Mouse (Mus musculus) midbrain, embryonic 12.5 days (tissue): ENCODE measurements around the gene Sspn. TPM values are rescaled to one million over a fixed set of nuclear protein-coding genes. Genes with fewer than 3 reads are reported as not detected.

Experiments used
- ATAC-seq: fragments of 200-750 bp; cut with Nextera tagmentation; 2 replicates; pipeline ENCODE4 v1.8.0; 2017; ENCODE audit warnings: low read depth, moderate TSS enrichment, moderate library complexity; ENCODE audit not compliant: low FRiP score
- H3K27ac ChIP-seq: fragments of 300-500 bp; sonication (generic); replicated peaks from 2 replicates; pipeline ENCODE4 v1.5.1; 2016; ENCODE audit warnings: mild to moderate bottlenecking
- H3K27me3 ChIP-seq: fragments of 300-500 bp; sonication (generic); 2 replicates; pipeline ENCODE4 v1.6.1; 2016; ENCODE audit warnings: mild to moderate bottlenecking
- H3K36me3 ChIP-seq: fragments of 300-500 bp; sonication (generic); 2 replicates; pipeline ENCODE4 v1.6.1; 2016
- H3K4me1 ChIP-seq: fragments of 300-500 bp; sonication (generic); 2 replicates; pipeline ENCODE4 v1.6.1; 2016
- H3K4me2 ChIP-seq: fragments of 300-500 bp; sonication (generic); replicated peaks from 2 replicates; pipeline ENCODE4 v1.6.1; 2016; ENCODE audit warnings: mild to moderate bottlenecking, moderate library complexity
- H3K4me3 ChIP-seq: fragments of 300-500 bp; sonication (generic); 2 replicates; pipeline ENCODE4 v1.5.1; 2016; ENCODE audit warnings: mild to moderate bottlenecking
- H3K9ac ChIP-seq: fragments of 300-500 bp; sonication (generic); replicated peaks from 2 replicates; pipeline ENCODE4 v1.6.1; 2016; ENCODE audit warnings: mild to moderate bottlenecking, moderate library complexity
- H3K9me3 ChIP-seq: fragments of 300-500 bp; sonication (generic); 2 replicates; pipeline ENCODE4 v1.6.1; 2016; ENCODE audit warnings: mild to moderate bottlenecking
- WGBS: fragments of 180-500 bp; shearing (Covaris S2); methylation state at CpG from one replicate; pipeline ENCODE4 v1.1.7; 2016; 5-methylcytosine and 5-hydroxymethylcytosine counted together
- polyA plus RNA-seq: library from polyadenylated mRNA; unstranded; fragments of >200 nt; fragmentation: Nextera tagmentation; extraction: Ambion mirVana; gene quantifications from 2 replicates; pipeline ENCODE4 v1.2.1, GENCODE M21; 2016

Gene Sspn
- polyA plus RNA-seq, 1 experiment from 2014 or later: 4.8 TPM

DNA sequence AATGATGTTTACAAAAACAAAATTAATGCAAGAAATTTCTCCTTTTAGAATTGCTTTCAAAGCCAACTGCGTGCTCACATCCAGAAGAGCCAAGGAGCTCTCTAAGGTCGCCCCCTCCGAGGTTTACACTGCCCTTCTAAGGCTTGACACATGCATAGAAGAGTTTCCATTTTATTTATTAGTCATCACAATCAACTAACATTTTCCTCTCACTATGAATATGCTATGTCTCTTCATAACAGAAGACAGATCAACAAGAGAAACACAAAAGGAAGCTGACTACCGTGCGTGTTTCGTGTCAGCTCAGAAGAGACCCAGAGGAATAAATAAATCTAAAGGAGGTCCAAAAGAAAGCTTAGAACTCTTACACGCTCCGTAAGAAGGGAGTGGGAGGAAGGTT, 49.6 kb downstream of the Sspn start:
- Histone ChIP-seq H3K27ac (no peak overlapping the region), H3K9ac (no peak overlapping the region), H3K4me2 (no peak overlapping the region), H3K9me3 (no peaks in the 10 kb centered on the region), H3K27me3 (no peaks in the 10 kb centered on the region), H3K36me3 (no peaks in the 10 kb centered on the region), H3K4me3 (no peak overlapping the region), H3K4me1 (no peaks in the 10 kb centered on the region)
- no peak for ATAC-seq
- 93% methylated on average over 8 of the region's 8 CpGs for WGBS

DNA sequence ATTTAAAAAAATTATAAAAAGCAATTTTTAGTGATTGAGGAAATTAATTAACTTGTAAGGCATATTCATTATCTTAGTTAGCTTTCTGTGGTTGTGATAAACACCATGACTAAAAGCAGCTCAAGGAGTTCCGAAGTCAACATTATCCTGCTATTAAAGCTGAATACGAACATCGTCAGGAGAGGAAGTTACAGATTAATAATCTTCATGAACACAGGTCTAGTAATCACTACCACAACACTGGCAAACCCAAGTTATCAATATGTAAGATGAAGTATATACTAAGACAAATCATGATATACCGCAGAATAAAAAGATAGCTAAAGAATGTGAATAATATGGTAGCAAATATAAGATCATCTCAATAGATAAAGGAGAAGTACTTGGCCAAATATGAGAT, 50.9 kb downstream of the Sspn start:
- Histone ChIP-seq H3K9ac (no peak overlapping the region), H3K9me3 (no peaks in the 10 kb centered on the region), H3K4me3 (no peak overlapping the region), H3K27me3 (no peaks in the 10 kb centered on the region), H3K4me2 (no peak overlapping the region), H3K36me3 (no peaks in the 10 kb centered on the region), H3K4me1 (no peaks in the 10 kb centered on the region), H3K27ac (no peak overlapping the region)
- no peak for ATAC-seq
- 94% methylated on average over 4 of the region's 4 CpGs for WGBS

DNA sequence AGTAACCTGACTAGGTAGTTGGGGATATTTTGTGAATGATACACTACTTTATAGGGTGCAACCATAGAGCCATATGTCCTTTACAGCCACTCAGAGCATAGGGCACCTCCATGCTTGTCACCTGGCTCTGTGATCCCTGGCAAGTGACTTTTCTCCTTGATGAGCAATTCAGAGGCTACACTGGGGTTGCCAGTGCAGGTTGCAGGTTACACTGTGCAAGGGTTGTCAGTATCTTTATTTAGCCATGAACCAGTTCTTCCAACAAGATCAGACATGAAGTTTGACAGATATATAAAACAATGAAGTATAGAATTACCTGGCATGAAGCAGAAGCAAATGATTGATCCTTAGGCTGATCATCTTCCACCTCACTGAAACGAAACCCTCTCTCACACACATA, 59.1 kb downstream of the Sspn start:
- H3K27me3 ChIP-seq: no peaks in the 10 kb centered on the region
- no peak for ATAC-seq
- no peaks in the 10 kb centered on the region for H3K4me1 ChIP-seq
- H3K4me2 ChIP-seq: no peak overlapping the region
- 90% methylated on average over 1 of the region's 1 CpGs for WGBS
- H3K9me3 ChIP-seq: no peaks in the 10 kb centered on the region
- no peak overlapping the region for H3K4me3 ChIP-seq
- no peak overlapping the region for H3K27ac ChIP-seq
- H3K9ac ChIP-seq: no peak overlapping the region
- H3K36me3 ChIP-seq: no peaks in the 10 kb centered on the region

DNA sequence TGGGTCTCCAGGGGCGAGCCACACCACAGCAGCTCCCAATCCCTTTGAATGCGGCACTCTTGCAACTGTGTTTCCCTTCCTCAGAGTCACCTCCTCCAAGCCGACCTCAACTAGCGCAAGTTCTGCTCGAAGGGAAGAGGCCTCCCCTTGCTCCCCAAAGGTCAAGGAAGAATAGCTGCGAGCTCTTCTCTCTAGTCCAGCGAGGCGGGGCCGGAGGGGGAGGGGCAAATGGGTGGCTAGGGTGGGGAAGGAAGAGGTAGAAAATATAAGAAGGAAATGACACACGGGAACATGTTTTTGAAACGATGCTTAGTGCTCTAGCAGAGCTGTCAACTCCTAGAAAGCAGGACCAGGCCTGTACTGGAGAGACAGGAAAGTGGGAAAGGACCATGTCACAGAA, 61.1 kb downstream of the Sspn start:
- Histone ChIP-seq H3K4me3 (no peak overlapping the region), H3K36me3 (no peaks in the 10 kb centered on the region), H3K27ac (no peak overlapping the region), H3K4me2 (no peak overlapping the region), H3K9me3 (no peaks in the 10 kb centered on the region), H3K4me1 (no peaks in the 10 kb centered on the region), H3K27me3 (no peaks in the 10 kb centered on the region), H3K9ac (no peak overlapping the region)
- no peak for ATAC-seq
- WGBS: 77% methylated on average over 11 of the region's 11 CpGs

DNA sequence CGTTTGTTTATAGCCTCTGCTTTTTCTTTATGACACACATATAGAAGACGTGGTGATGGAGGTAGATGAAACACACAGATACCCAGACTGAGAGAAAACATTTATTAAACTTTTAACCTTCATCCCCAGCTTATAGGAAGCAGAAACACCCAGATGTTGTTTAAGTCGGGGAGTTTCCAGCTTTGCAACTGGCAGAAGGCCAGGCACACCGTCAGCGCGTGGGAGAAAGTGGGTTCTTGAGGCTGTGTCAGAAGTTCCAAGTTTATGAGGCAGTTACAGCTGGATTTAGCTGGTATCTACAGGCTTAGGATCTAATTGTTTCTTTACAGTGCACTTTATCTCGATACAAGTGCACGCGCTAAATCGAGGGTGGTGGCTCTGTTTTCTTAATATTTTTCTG, 61.5 kb downstream of the Sspn start:
- H3K9ac ChIP-seq: no peak overlapping the region
- H3K4me3 ChIP-seq: no peak overlapping the region
- H3K27me3 ChIP-seq: no peaks in the 10 kb centered on the region
- no peak overlapping the region for H3K27ac ChIP-seq
- H3K36me3 ChIP-seq: no peaks in the 10 kb centered on the region
- H3K4me1 ChIP-seq: no peaks in the 10 kb centered on the region
- 94% methylated on average over 10 of the region's 10 CpGs for WGBS
- ATAC-seq: no peak
- H3K9me3 ChIP-seq: no peaks in the 10 kb centered on the region
- no peak overlapping the region for H3K4me2 ChIP-seq

DNA sequence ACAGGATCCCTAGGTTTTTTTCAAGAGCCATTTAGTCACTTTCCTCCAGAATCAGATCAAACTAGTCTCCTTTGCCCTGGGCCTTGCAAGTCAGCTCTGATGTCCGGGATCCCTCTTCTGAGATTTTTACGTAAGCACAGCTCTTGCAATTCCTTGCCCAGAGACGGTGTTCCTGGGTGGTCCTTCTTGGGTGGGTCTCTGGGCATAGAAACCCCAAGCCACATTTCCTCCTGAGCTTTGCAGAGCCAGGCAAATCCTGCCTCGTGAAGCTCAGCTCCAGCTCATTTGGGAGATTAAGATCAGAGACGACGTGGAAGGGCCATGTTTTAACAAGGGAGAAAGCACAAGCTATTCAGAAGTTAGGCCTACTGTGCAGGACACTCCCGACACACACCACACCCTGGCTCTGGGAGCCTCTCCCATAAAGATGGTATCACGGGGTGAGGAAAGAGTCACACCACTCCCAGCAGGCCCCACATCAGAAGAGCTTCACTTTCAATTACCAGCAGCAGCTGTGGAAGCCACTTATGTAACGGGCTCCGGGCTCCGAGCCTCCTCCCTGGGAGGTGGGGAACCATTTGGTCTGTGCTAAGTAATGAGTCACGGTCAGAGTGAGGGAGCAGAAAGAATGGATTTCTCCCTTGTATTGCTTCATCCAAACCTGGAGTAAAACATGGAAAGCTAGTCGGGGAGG, 67.0 kb downstream of the Sspn start:
- WGBS: 26% methylated on average over 13 of the region's 13 CpGs
- Histone ChIP-seq H3K36me3 (no peaks in the 10 kb centered on the region), H3K9me3 (no peaks in the 10 kb centered on the region), H3K27me3 (no peaks in the 10 kb centered on the region), H3K4me1 (peaks cover 8% of the 10 kb centered on the region), H3K4me2 (no peak overlapping the region), H3K9ac (no peak overlapping the region), H3K27ac (0 out of 2 replicates have a peak overlapping the region, but pooled peaks have one; percentile 25), H3K4me3 (no peak overlapping the region)
- peak; percentile 30 for ATAC-seq

DNA sequence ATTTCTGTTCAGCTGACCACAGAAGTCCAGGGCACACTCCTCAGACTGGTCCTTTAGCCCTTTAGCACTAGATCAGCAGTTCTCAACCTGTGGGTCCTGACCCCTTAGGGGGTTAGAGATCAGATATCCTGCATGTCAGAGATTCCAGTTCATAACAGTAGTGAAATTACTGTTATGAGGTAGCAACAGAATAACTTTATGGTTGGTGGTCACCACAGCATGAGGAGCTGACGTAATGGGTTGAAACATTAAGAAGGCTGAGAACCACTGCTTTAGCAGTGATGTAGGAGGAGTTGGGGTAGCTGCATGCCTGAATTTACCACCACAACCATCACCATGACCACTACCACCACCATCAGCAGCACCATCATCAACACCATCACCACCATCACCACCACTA, 69.3 kb downstream of the Sspn start:
- no peak overlapping the region for H3K27ac ChIP-seq
- no peak overlapping the region for H3K4me3 ChIP-seq
- H3K4me1 ChIP-seq: peaks cover 8% of the 10 kb centered on the region
- no peak overlapping the region for H3K4me2 ChIP-seq
- H3K27me3 ChIP-seq: no peaks in the 10 kb centered on the region
- H3K9me3 ChIP-seq: no peaks in the 10 kb centered on the region
- 100% methylated on average over 1 of the region's 1 CpGs for WGBS
- ATAC-seq: no peak
- H3K36me3 ChIP-seq: no peaks in the 10 kb centered on the region
- H3K9ac ChIP-seq: no peak overlapping the region

DNA sequence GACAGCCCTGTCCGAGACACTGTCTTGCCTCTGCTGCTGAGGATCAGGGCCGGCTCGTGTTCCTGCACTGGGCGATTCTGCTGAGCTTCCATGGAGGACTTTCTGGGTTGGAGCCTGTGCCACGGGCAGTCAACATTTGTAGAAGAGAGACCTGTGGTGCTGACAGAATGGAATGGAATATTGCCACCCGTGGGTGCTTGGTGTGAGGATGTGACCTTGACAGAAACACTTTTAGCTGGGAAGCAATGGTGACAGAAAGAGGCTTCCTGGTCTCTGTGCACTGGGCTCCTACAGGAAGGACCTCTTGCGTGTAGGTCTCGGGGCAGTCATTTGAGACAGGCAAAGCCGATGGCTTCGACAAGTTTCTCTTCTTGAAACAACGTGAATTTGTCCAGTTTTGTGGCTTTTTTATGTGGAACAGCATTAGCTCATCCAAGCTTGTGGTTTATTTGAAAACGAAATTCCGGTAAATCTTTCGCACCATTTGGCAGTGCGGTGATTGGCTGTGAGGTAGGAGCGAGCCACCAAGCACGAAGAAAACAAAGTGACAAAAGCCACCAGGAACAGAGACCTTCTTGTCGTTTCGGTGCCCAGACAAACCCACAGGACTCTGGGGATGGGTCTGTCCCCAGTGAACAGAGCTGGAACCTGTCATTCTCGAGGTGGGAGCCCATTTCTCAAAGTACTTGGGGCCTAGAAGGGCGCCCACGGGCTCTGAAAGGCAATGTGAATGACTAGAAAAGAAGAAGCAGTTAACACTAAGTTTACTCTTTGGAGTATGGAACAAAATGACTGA, 70.2 kb downstream of the Sspn start:
- WGBS: 92% methylated on average over 22 of the region's 22 CpGs
- Histone ChIP-seq H3K9me3 (no peaks in the 10 kb centered on the region), H3K4me2 (no peak overlapping the region), H3K4me3 (no peak overlapping the region), H3K9ac (no peak overlapping the region), H3K36me3 (no peaks in the 10 kb centered on the region), H3K27ac (no peak overlapping the region), H3K4me1 (peaks cover 8% of the 10 kb centered on the region), H3K27me3 (no peaks in the 10 kb centered on the region)
- ATAC-seq: no peak

DNA sequence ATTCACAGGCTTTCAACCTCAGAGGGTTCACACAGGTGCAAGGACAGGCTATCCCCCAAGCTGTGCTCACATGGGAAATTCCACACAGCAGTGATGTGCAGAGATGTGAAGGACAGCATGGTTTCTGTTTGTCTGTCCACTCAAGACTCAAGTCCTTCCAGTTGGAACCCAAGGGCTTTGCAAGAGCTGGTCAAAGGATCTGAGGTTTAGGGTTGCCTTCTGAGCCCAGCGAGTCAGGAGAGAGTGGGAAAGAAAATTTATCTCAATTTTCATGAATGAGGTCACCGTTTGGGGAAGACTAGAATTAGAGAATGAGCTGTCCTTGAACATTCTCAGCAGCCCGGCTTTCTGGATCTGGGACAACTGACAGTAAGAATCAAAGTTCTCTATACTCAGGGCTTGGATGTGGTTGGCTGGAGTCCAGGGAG, 72.7 kb downstream of the Sspn start:
- Histone ChIP-seq H3K9ac (no peak overlapping the region), H3K27ac (no peak overlapping the region), H3K9me3 (no peaks in the 10 kb centered on the region), H3K4me1 (peaks cover 9% of the 10 kb centered on the region), H3K4me3 (no peak overlapping the region), H3K4me2 (no peak overlapping the region), H3K27me3 (no peaks in the 10 kb centered on the region), H3K36me3 (no peaks in the 10 kb centered on the region)
- no peak for ATAC-seq
- 86% methylated on average over 3 of the region's 3 CpGs for WGBS

DNA sequence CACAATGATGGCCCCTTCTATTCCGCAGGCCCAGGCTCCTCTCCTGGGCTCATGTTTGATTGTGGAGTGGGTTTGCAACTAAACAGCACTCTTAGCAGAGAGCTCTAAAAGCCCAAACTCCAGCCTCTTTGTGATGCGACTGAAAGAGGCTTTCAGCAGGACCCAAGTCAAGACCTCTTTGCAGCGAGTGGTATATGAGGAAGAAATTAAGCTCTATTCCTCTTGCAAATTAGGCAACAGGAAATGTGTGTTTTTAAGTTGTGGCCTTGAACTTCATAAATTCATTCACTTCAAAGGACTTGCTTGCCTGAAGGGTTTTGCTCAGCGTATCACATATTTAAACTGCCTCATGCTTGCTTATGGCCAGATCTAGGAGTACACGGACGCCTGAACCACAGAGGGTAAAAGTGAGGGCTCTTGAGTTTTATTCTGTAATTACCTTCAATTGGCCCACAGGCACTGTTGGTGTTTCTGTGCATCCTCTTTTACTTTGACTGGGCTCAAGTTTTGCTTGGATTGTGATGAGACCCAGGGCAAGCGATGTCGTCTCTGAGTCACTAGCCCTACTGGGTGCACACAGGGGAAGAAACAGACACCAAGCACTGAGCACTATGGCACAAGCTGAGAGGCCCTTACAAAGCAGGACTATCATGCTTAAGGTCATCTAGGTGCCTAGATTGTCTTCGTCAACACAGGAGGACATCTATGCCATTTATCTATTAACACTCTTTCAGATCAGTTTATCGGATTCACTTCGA, 73.9 kb downstream of the Sspn start:
- H3K4me2 ChIP-seq: no peak overlapping the region
- H3K4me1 ChIP-seq: peaks cover 9% of the 10 kb centered on the region
- no peak overlapping the region for H3K27ac ChIP-seq
- ATAC-seq: no peak
- H3K9ac ChIP-seq: no peak overlapping the region
- H3K4me3 ChIP-seq: no peak overlapping the region
- H3K9me3 ChIP-seq: no peaks in the 10 kb centered on the region
- H3K36me3 ChIP-seq: no peaks in the 10 kb centered on the region
- WGBS: 89% methylated on average over 11 of the region's 11 CpGs
- H3K27me3 ChIP-seq: no peaks in the 10 kb centered on the region

DNA sequence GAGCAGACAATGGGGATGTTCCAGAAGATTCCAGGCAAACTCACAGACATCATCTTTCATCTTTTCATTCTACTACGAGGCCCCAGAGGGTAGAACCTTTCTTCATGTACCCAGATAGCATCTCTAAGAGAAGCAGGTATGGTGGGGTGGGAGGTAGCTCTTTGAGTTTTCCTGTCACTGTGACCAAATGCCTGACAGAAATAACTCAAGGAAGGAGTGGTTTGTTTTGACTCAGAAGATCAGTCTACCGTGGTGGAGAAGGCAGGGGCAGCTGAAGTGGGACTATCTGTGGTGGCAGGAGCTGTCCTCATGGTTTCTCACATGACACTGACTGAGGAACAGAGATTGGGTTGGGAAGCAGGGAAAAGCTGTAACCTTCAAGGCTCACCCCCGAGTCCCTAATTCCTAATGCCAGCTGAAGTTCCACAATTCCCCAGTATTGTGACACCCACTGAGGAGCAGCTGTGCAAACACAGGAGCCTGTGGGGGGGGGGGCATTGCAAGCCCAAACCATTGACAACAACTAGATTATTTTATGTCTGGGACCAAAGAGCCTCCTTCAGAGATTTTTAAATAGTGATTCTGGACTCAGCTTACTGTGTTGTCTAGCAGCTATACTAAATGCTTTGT, 74.6 kb downstream of the Sspn start:
- H3K36me3 ChIP-seq: no peaks in the 10 kb centered on the region
- WGBS: 55% methylated on average over 3 of the region's 3 CpGs
- ATAC-seq: no peak
- H3K27ac ChIP-seq: no peak overlapping the region
- no peak overlapping the region for H3K4me2 ChIP-seq
- H3K9me3 ChIP-seq: no peaks in the 10 kb centered on the region
- H3K27me3 ChIP-seq: no peaks in the 10 kb centered on the region
- peaks cover 9% of the 10 kb centered on the region for H3K4me1 ChIP-seq
- H3K4me3 ChIP-seq: no peak overlapping the region
- H3K9ac ChIP-seq: no peak overlapping the region

DNA sequence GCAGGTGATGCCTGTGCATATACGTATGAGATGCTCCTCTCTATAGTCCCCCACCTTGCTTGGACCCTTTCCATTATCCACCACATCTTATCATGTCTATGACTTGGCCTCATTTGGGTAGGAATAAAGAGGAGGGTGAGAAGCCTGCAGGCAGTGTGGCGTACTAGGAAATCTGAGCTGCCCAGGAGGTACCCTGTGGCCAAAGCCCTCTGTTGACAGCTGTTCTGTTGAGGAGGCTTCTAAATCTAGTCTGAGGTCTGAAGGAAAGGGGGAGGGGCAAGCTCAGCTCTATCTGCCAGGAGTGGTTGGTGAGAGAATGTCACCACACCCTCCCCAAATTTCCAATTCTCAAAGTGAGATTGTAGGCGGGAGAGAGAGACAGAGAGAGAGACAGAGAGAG, 75.3 kb downstream of the Sspn start:
- no peak overlapping the region for H3K27ac ChIP-seq
- 69% methylated on average over 3 of the region's 3 CpGs for WGBS
- ATAC-seq: no peak

More for the DNA sequence above, 75.3 kb downstream of the Sspn start:
- Histone ChIP-seq H3K36me3 (no peaks in the 10 kb centered on the region), H3K4me1 (peaks cover 9% of the 10 kb centered on the region), H3K9me3 (no peaks in the 10 kb centered on the region), H3K9ac (no peak overlapping the region), H3K4me3 (no peak overlapping the region), H3K27me3 (no peaks in the 10 kb centered on the region), H3K4me2 (no peak overlapping the region)
